Mouse (Mus musculus) kidney, adult 2 months (tissue): ENCODE results near the gene Smyd3.

Experiments
- CTCF ChIP-seq: fragments of 200-500 bp; conservative IDR thresholded peaks from 2 replicates; pipeline ENCODE4 v1.5.1; 2011; ENCODE audit warnings: low read depth, mild to moderate bottlenecking, control low read depth, low read length, moderate library complexity, mixed read lengths; ENCODE audit not compliant: insufficient read depth, insufficient read length
- POLR2A ChIP-seq: fragments of 200-500 bp; IDR thresholded peaks from one replicate; pipeline ENCODE4 v1.6.1; 2011; ENCODE audit warnings: low read depth, low read length, control low read depth

- TF ChIP-seq CTCF (no peak), POLR2A (no peak)
Observed at GRCm38 (mm10) chr1:179240663-179241279, 277.1 kb downstream of the Smyd3 start.
